Comparison of ENCODE assay signal across 8 mouse cellular contexts in the genomic region with DNA sequence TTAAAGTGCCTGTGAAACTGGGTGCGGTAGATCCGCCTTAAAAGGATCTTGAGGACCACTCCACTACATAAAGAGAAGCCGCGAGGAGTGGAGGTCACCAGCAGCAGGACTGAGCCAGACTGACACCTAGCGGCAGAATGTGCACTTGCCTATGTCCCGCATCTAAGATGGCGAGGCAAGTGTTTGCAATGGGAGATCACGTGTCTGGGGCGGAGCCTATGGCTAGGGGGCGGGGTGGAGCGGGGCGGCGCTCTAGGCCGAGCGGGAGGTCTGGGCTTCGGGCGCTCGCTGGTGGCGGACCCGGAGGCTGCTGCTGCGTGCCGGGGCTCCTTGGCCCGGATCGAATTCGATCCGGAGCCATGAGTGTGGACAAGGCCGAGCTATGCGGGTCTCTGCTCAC. TPM values are rescaled to one million over a fixed set of nuclear protein-coding genes. Genes with fewer than 3 reads are reported as not detected.
A peak's percentile ranks its signal among the peaks of the same experiment; 100 is the strongest.
DNase-seq lines count a peak whose midpoint lies in the region; ATAC-seq and TF ChIP-seq lines count a peak whose summit lies in the region.

TSS of gene Hook2 (plus strand) at position 255 of the 400 bp plus-strand sequence.

- H3K79me2 ChIP-seq in liver, adult 2 months (ENCODE audit: control insufficient read depth, insufficient read depth, low read length): no peaks in the 10 kb centered on the region
- H3K79me2 ChIP-seq in myocyte (ENCODE audit: control insufficient read depth, insufficient read depth): no peaks in the 10 kb centered on the region

- peak within 1 kb of the TSS; percentile 2 for H3ac ChIP-seq in myocyte (ENCODE audit: control insufficient read depth, insufficient read length)

- H3K27ac ChIP-seq in heart, embryonic 11.5 days (ENCODE audit: low read depth, low read length): no peak within 1 kb of the TSS
- H3K27ac ChIP-seq in kidney, embryonic 16.5 days (ENCODE audit: low read length): peak within 1 kb of the TSS; percentile 93
- peak within 1 kb of the TSS; percentile 86 for H3K27ac ChIP-seq in liver, adult 2 months (replicated peaks; ENCODE audit: insufficient read depth, low read depth, low read length)

- DNase-seq in B cell, adult 2 months: peak; percentile 98 to 99
- DNase-seq in brain, adult 2 months (ENCODE audit: low read depth, low spot score): peak; percentile 99
- DNase-seq in liver, adult 2 months (ENCODE audit: extremely low read depth, low read depth, low spot score): peak; percentile 94
- DNase-seq in splenic B cell, adult 2 months (ENCODE audit: low read depth, low spot score): peak; percentile 100

- TF ChIP-seq POLR2A in liver, adult 2 months (IDR thresholded peaks at IDR 0.05; ENCODE audit: extremely low read depth, insufficient read depth, low read length): peak; percentile 56; the same call in 1 of the 2 replicates
- TF ChIP-seq POLR2A in myocyte (IDR thresholded peaks at IDR 0.05; ENCODE audit: insufficient read length, low read depth): peak; percentile 75

- peak; percentile 80 for ATAC-seq in erythroblast, adult 5-6 weeks (replicated peaks; ENCODE audit: low FRiP score, poor library complexity, severe bottlenecking)
- peak; percentile 90 for ATAC-seq in heart, embryonic 11.5 days (replicated peaks; ENCODE audit: insufficient number of reproducible peaks, low FRiP score, low TSS enrichment)
- peak; percentile 92 for ATAC-seq in kidney, embryonic 16.5 days (ENCODE audit: low FRiP score, low TSS enrichment)

- peak; percentile 99 for TF ChIP-seq CTCF in liver, adult 2 months (IDR thresholded peaks at IDR 0.05; ENCODE audit: low read depth, low read length)

- peak within 1 kb of the TSS; percentile 63 for H3K4me3 ChIP-seq in heart, embryonic 11.5 days (ENCODE audit: low read depth, low read length)
- peak within 1 kb of the TSS; percentile 65 for H3K4me3 ChIP-seq in kidney, embryonic 16.5 days (ENCODE audit: low read length)
- peak within 1 kb of the TSS; percentile 73 for H3K4me3 ChIP-seq in liver, adult 2 months (ENCODE audit: insufficient read depth, low read depth, low read length)
- H3K4me3 ChIP-seq in myocyte: peak within 1 kb of the TSS; percentile 38

- peaks cover 12% of the 10 kb centered on the region for H3K4me1 ChIP-seq in heart, embryonic 11.5 days (ENCODE audit: control insufficient read depth, insufficient read depth, low read length)
- peaks cover 26% of the 10 kb centered on the region for H3K4me1 ChIP-seq in kidney, embryonic 16.5 days (ENCODE audit: insufficient read depth, low read length)
- peaks cover 11% of the 10 kb centered on the region; the same call in 1 of the 2 replicates for H3K4me1 ChIP-seq in liver, adult 2 months (ENCODE audit: control insufficient read depth, insufficient read depth, low read length)

- H3K9me3 ChIP-seq in heart, embryonic 11.5 days (replicated peaks; ENCODE audit: control insufficient read depth, low read length): no peaks in the 10 kb centered on the region
- no peaks in the 10 kb centered on the region for H3K9me3 ChIP-seq in kidney, embryonic 16.5 days (ENCODE audit: low read length)

- peak within 1 kb of the TSS; percentile 99 for H3K4me2 ChIP-seq in heart, embryonic 11.5 days
- peak within 1 kb of the TSS; percentile 96 for H3K4me2 ChIP-seq in kidney, embryonic 16.5 days (replicated peaks; ENCODE audit: low read depth, low read length)
- peak within 1 kb of the TSS; percentile 97 for H3K4me2 ChIP-seq in myocyte (ENCODE audit: low read depth)

- H3K27me3 ChIP-seq in heart, embryonic 11.5 days (ENCODE audit: control insufficient read depth, insufficient read depth, low read length): peaks cover 12% of the 10 kb centered on the region
- no peaks in the 10 kb centered on the region for H3K27me3 ChIP-seq in kidney, embryonic 16.5 days (ENCODE audit: insufficient read depth, low read length)
- H3K27me3 ChIP-seq in liver, adult 2 months (ENCODE audit: control insufficient read depth, insufficient read depth, low read length): no peaks in the 10 kb centered on the region
- no peaks in the 10 kb centered on the region for H3K27me3 ChIP-seq in myocyte (ENCODE audit: control insufficient read depth, insufficient read depth, insufficient read length)
- H3K27me3 ChIP-seq in splenic B cell, adult 2 months (ENCODE audit: control insufficient read depth, insufficient read depth, low read length, poor library complexity, severe bottlenecking): no peaks in the 10 kb centered on the region

- H3K36me3 ChIP-seq in heart, embryonic 11.5 days (ENCODE audit: control insufficient read depth, insufficient read depth, low read length): no peaks in the 10 kb centered on the region; the same call in 1 of the 2 replicates
- H3K36me3 ChIP-seq in kidney, embryonic 16.5 days (ENCODE audit: insufficient read depth, low read length): no peaks in the 10 kb centered on the region
- no peaks in the 10 kb centered on the region for H3K36me3 ChIP-seq in liver, adult 2 months (ENCODE audit: control insufficient read depth, insufficient read depth, low read length)
- H3K36me3 ChIP-seq in myocyte (ENCODE audit: control insufficient read depth, insufficient read depth): no peaks in the 10 kb centered on the region
- H3K36me3 ChIP-seq in splenic B cell, adult 2 months (ENCODE audit: control insufficient read depth, insufficient read depth, low read length, poor library complexity, severe bottlenecking): no peaks in the 10 kb centered on the region

- H3K9ac ChIP-seq in heart, embryonic 11.5 days (ENCODE audit: low read depth, low read length): peak within 1 kb of the TSS; percentile 77
- H3K9ac ChIP-seq in kidney, embryonic 16.5 days (replicated peaks; ENCODE audit: low read length): peak within 1 kb of the TSS; percentile 87
- peak within 1 kb of the TSS; percentile 85 for H3K9ac ChIP-seq in liver, adult 2 months (ENCODE audit: low read depth, low read length)

- WGBS in heart, embryonic 11.5 days (ENCODE audit: insufficient replicate concordance): under 1% methylated on average over 28 of the region's 28 CpGs
- WGBS in kidney, embryonic 16.5 days: 0% methylated on average over 28 of the region's 28 CpGs
- under 1% methylated on average over 28 of the region's 28 CpGs for WGBS in liver, adult 2 months

TF ChIP-seq in myocyte, 11 proteins besides CTCF, POLR2A, EP300 and RAD21:
- TF ChIP-seq MAX (IDR thresholded peaks at IDR 0.05; ENCODE audit: low read depth) (no peak), CEBPB (IDR thresholded peaks at IDR 0.05; ENCODE audit: insufficient read depth, poor library complexity, severe bottlenecking) (peak; percentile 26; the same call in 1 of the 2 replicates), E2F4 (IDR thresholded peaks at IDR 0.05; ENCODE audit: insufficient read depth) (no peak), MYOD1 (IDR thresholded peaks at IDR 0.05; ENCODE audit: control insufficient read depth in 1 of 3, insufficient read length in 2 of 3, low read depth in 2 of 3) (no peak), MYOG (IDR thresholded peaks at IDR 0.05; ENCODE audit: control insufficient read depth in 1 of 3, insufficient read depth in 1 of 3, insufficient read length in 2 of 3, low read depth in 2 of 3) (peak in 1 of 3 experiments; percentile 18), REST (IDR thresholded peaks at IDR 0.05; ENCODE audit: insufficient read depth, insufficient read length) (no peak), SRF (IDR thresholded peaks at IDR 0.05; ENCODE audit: control insufficient read depth, insufficient read length, low read depth) (no peak), TCF12 (IDR thresholded peaks at IDR 0.05; ENCODE audit: insufficient read depth, poor library complexity, severe bottlenecking) (no peak), POLR2AphosphoS2 (IDR thresholded peaks at IDR 0.05; ENCODE audit: insufficient read length, low read depth) (peak; percentile 71), USF1 (IDR thresholded peaks at IDR 0.05; ENCODE audit: low read depth) (peak; percentile 95)

RNA-seq across cellular contexts. Expression of gene Hook2, which starts in this region (rescaled TPM):
- 1.9 and 5.0 TPM in 2 replicates for total RNA-seq in erythroblast, adult 5-6 weeks (2015; ENCODE audit: low replicate concordance)
- total RNA-seq in erythroblast, adult 5-6 weeks (2017; ENCODE audit: low replicate concordance): 1.6 and 6.1 TPM in 2 replicates
- polyA plus RNA-seq in heart, embryonic 11.5 days (2014; fragmentation: Nextera tagmentation; extraction: Ambion mirVana): 6.7 and 7.1 TPM in 2 replicates
- polyA plus RNA-seq in kidney, embryonic 16.5 days (2015; fragmentation: Nextera tagmentation; extraction: Ambion mirVana): 34.8 and 35.2 TPM in 2 replicates
- 12.4 and 14.2 TPM in 2 replicates for total RNA-seq in liver, adult 2 months (2014; rRNA removed)
- 9.6 and 12.5 TPM in 2 replicates for polyA plus RNA-seq in liver, adult 2 months (2012; rRNA removed)
- 9.3 TPM for polyA plus RNA-seq in myocyte (2012; fragmentation: generic; extraction: Trizol)
